Mouse (Mus musculus) right cerebral cortex, postnatal 14 days (tissue): ENCODE measurements around the gene N4bp2l2.

Experiments used
- DNase-seq: peaks from one replicate; pipeline ENCODE4 v3.0.0; 2022

Gene N4bp2l2

DNA sequence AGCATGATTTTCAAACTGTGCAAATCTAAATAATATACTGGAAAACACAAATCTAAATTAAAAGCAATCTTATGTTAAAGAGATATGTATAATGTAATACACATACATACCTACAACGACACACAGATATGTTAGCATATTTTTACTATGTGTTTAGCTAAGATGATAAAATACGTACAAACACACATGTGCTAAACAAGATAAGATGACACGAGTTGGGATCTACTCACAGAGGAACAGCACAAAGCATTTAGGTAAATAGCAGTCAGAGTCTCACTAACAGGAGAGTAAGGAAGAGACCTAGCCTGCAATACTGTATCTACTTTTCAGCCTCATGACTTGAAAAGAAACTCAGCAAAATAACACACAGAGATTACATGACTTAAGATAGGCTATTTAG lies 24.5 kb downstream of the N4bp2l2 start:
- no peak for DNase-seq

- DNase-seq: no peak
These were observed 36.3 kb downstream of the N4bp2l2 start for GRCm38 (mm10) chr5:150629692-150630091.

DNA sequence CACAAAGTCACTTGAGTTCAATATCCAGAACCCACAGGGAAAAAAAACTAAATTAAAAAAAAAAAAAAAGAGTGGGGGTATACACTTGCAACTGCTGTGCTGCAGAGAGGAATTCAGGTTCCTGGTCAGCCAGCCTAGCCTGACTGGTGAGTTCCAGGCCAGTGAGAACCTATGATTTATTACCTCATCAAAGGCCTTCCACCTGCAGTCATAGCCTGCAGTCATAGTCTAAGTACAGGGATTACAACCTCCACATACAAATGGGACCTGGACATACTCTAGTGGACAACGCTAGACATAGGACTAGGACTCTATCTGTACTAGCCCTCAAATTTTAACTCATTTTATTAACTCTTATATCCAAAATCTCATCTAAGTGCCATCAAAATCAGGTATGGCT lies 36.7 kb downstream of the N4bp2l2 start:
- DNase-seq: no peak

GRCm38 (mm10) chr5:150625528-150625927 lies 40.5 kb downstream of the N4bp2l2 start:
- DNase-seq: no peak

- DNase-seq: no peak
These were observed 43.2 kb downstream of the N4bp2l2 start for GRCm38 (mm10) chr5:150622792-150623191.

DNA sequence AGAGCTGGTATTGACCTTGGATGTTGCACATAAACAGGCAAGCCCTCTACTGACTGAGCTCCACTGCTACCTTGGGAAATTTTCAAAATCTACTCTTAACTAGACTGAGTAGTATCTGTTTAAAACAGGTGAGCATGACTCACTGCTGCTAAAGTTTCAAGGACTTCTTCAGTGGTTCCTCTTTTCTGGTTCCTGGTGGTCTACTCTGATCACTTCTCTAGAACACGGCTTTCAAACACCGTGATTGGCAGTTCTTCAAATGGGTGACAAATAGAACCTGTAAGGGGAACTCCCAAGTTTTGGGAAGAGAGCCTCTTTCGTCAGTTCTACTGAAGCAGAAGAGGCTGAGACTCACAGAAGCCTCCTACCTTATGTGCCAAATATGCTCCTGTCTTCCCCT lies 44.4 kb downstream of the N4bp2l2 start:
- no peak for DNase-seq

DNA sequence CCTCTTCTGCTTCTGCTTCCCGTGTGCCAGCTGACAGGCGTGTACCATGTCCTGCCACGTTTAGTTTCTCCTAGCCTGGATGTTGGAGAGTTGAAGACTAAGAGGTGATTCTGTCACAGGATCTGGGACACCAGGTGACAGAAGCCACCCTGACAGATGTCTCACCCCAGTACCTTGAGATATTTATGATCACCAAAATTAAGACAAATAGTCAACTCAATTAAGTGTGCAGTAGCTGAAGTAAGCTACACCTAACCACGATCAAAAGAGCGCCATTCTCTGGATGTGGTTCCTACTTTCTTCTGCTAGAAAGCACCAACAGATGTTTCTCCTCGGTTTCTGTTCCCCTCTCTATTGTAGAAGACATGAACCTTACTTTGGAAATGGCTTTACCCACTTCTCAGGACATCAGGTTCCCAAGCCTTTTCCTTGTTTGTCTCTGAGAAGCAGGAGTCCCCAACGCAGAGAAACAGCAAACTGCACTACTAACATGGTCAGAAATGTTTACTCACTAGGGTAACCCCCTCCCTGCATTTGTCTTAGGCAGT lies 45.3 kb downstream of the N4bp2l2 start:
- DNase-seq: no peak

DNA sequence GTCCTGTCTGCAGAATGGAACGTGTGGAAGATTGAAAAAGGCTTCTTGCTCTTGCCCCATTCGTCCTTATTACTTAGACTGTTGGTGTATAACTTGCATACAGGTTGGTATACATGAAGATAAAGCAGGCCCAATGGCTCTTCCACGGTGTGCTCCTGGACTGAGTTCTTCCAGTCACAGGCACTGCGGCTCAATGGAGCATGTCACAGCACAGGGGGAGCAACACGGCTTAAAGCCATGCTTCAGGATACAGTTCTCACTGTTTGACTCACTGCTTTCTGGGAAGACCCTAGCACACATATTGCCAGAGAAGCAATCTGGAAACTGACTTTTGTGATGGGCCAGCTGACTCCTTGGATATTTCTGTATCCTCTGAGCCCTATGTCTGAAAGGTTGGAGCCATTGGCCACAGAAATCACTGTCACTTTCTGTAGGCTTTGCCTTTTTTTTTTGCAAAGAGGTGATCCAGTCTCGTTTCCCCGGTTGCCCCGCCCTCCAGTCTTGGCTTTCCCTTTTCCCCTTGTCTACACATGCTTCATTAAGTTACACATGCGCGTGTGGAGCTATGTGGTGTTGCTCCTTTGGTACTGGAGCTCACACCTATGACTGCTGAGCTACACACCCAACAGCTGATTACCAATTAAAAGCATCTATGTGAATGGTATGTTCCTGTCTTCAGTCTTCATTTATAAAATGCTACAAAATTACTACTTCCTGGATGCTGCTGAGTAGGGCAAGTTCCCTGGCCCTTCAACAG lies 47.2 kb downstream of the N4bp2l2 start:
- DNase-seq: no peak

DNA sequence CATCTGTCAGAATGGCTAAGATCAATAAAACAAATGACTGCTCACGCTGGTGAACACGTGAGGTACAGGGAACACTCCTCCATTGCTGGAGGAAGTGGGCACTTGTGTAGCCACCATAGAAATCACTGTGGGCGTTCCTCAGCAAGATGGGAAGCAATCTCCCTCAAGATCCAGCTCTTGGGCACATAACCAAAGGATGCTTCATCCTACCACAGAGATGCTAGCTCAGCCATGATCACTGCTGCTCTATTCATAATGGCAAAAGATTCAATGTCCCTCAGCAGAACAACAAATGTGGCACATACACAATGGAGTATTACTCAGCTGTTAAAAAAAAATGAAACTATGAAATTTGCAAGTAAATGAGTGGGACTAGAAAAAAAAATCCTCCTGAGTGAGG lies 49.3 kb downstream of the N4bp2l2 start:
- DNase-seq: no peak

DNA sequence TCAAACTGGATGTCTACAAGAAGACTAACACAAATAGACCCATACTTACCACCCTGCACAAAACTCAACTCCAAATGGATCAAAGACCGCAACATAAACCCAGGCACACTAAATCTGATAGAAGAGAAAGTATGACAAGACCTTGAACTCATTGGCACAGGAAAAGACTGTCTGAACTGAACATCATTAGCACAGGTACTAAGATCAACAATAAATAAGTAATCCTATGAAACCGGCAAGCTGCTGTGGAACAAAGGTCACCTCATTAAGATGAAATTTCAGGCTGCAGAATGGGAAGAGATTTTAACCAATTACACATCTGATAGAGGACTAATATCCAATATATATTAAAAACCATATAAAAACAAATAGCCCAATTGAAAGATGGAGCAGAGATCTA lies 49.8 kb downstream of the N4bp2l2 start:
- DNase-seq: no peak

GRCm38 (mm10) chr5:150614054-150614453 lies 51.9 kb downstream of the N4bp2l2 start:
- no peak for DNase-seq

DNA sequence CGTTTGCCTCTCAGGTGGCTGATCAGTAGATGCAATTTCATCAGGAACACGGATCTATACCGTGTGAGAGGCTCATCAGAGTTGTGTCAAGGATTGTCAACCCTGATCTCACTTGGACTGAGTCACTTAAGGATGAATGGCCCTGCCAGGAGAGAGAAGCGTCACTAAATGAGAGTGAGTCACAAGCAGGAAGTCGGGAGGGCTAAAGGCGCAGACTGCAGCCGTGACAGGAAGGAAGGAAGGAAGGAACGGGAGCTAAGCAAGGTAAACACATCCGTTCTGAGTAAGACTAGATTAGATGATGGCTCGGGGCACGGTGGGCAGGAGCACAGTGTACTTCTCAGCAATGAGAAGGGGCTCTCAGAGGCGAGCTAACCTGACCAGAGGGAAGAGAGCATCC lies 54.3 kb downstream of the N4bp2l2 start:
- DNase-seq: no peak

DNA sequence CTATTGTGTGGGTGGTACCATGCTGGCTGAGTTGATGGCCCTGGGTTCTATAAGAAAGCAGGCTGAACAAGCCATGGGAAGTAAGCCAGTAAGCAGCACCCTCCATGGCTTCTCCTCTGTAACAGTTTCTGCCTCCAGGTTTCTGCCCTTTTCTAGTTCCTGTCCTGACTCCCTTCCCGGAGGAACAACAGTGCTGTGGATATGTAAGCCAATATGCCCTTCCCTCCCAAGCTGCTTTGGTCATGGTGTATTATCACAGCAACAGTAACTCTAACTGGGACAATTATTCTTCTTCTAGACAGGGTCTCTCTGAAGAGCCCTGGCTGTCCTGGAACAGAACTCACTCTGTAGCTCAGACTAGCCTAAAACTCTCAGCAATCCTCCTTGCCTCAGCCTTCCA lies 54.8 kb downstream of the N4bp2l2 start:
- DNase-seq: no peak

GRCm38 (mm10) chr5:150607631-150608030 lies 58.4 kb downstream of the N4bp2l2 start:
- no peak for DNase-seq

GRCm38 (mm10) chr5:150606131-150606530 lies 59.9 kb downstream of the N4bp2l2 start:
- no peak for DNase-seq

DNA sequence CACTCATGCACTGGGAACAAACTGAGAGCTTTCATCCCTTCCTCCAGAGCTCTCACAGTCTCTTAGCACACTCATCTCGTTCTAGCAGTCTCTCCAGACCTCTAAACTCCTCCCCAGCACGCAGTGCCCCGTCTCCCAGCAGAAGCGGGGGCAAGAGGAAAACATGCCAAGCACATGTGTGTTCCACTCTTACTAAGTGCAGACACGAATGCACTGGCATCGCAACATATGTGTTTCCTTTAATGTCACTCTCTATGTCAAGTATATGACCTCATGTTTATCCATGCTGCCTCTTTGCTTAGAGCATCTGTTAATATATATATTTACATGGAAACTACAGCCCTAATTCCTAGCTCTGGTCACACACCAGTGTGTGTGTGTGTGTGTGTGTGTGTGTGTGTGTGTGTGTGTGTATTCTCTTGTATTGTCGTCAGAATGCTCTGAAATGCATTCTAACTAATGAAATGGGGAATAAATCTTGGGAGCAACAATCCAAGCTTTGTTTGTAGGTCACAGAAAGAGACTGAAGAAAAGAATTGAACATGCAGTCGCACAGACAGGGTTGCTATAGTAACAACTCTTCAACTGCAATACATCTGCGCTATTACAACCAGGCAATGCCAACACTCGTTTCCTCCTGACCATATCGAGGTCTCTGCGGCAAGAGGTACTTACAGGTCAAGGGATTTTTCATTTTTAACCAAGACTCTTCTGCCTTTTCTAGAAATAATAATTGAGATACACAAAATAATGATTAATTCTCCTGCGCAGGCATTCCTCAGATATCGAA lies 64.3 kb downstream of the N4bp2l2 start:
- no peak for DNase-seq

DNA sequence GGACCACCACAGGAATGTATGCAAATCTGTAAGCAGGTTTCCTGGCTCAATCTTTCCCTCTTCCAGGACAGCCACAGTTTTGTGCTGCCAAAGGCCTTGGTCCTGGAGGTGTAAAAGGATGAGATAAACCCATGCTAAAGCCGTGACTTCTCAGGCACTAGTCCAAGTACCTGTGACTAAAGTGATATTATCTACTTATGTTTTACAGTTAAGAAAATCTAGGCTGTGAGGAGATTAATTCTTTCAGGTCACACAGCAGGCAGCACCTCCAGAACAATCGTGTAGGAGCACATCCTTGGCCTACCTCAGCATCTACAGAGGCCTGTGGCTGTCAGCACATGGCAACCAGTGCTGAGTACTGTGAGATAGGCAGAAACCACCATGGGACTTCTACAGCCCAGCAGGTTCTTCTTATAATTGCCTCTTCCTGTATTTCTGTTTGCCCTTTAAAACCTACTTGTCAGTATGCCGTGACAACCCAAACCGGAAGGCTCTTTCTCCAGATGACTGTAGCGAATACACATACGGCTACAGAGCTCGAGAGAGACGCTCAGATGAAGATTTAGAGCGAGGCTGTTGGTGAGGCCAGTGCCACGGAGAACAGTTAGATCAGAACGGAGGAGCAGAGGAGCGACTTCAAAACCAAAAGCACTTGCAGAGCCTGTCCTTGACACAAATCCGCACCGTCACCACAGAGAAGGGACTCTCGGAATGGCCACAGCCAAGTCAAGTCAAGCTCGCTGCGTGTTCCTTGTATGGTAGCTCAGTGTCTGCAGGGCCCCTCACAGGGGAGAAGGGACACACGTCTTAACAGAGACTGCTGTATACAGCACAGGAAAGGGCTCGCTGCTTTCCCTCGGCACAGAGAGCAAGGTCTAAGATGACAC lies 65.2 kb downstream of the N4bp2l2 start:
- no peak for DNase-seq

DNA sequence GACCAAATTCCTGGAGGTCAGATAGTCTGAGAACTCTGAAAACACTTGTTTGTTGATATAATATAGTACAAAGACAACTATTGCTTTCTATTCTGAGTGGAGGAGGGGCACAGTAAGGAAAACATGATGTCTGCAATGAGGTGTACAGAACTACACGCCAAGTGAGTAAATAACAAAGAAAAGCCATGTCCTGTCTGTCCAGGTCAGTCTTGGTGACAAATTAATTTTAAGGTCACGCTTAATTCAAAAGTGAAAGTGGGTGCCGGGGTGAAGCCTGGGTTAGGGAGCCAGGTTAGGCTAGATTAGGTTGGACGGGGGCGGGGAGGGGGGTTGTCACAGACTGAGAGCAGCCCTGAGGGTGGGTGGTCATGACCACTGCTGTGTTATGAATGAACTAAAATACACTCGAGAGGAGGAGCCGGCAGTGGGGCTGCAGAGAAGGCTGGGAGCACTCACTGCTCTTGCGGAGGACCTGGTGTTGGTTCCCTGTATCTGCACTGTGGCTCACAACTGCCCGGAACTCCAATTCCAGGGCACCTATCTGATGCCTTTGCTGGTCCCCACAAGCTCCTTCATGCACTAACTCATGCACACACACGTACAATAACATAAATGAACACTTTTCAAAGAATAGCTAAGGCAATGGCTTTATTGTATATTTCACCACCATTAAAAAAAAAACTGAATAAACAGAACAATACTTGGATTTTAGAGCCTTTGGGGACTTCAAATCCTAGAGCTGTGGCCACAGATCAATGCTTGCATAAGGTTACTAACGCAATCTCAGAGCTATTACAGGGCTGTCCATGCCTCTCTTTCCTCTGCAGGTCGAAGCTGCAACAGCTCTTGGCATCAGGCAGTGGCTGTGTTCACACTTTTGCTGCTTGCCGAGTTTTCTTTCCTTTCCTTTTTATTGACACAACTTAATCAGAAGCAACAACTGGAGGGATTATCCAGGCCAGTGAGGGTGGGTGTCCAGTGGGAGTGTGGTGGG lies 66.4 kb downstream of the N4bp2l2 start:
- DNase-seq: no peak

DNA sequence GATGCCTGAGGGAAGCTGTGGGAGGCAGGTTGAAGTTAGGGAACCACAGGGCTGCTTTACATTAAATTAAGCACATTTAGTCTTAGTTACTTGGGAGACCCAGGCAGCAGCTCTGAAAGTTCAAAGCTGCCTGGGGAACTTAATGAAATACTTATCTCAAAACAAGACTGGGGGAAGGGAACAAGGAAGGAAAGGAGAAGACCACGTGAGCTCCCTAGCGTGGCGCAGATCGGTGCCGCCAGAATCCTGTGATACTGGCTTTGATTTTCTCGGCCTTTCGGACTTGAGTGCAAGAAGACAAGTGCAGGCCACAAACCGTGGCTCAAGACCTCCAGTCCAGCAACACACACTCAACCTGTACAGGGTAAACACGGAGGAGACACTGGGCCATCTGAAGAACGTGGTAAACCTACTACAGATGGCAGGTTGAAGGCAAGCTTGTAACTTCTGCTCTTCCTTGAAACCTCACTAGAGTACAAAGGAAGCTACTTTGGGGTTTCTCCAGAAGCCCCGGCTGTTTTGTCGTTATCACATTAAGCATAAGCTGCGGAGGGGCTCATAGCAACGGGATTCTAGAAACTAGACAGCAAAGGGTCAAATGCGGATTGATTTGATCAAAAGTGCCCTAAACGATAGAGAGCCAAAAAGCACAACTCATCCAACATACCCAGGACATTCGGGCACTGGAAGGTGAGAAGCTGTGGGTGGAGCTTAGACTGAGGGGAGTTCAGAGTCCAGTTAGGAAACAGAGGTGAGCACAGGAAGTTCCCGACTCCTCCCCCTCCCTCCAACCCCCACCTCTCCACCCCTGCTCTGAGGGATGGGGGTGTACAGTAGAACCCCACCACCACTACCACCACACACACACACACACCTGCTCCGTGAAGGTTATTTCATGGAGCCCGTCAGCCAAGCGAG lies 67.5 kb downstream of the N4bp2l2 start:
- no peak for DNase-seq

- DNase-seq: no peak
These were observed 68.9 kb downstream of the N4bp2l2 start, which contains the start of gene N4bp2l1 for GRCm38 (mm10) chr5:150597088-150597487. Gene N4bp2l1, minus strand, starts transcription at chr5:150597188.
